Mouse (Mus musculus) neural tube, embryonic 14.5 days (tissue): ENCODE measurements around the gene Eya2. TPM values are rescaled to one million over a fixed set of nuclear protein-coding genes. Genes with fewer than 3 reads are reported as not detected.

Experiments used
- ATAC-seq: fragments of 200-750 bp; cut with Nextera tagmentation; 2 replicates; pipeline ENCODE4 v1.8.0; 2017; ENCODE audit warnings: low read depth, mild to moderate bottlenecking, moderate TSS enrichment, moderate library complexity
- H3K27ac ChIP-seq: fragments of 300-500 bp; sonication (generic); 2 replicates; pipeline ENCODE4 v1.5.1; 2014; ENCODE audit warnings: low read depth, mild to moderate bottlenecking, control low read depth, low read length, moderate library complexity, mixed read lengths
- H3K27me3 ChIP-seq: fragments of 300-500 bp; sonication (generic); 2 replicates; pipeline ENCODE4 v1.6.1; 2014; ENCODE audit warnings: low read length; ENCODE audit not compliant: control insufficient read depth, insufficient read depth
- H3K36me3 ChIP-seq: fragments of 300-500 bp; sonication (generic); 2 replicates; pipeline ENCODE4 v1.6.1; 2014; ENCODE audit warnings: low read length, mixed read lengths; ENCODE audit not compliant: control insufficient read depth, insufficient read depth
- H3K4me1 ChIP-seq: fragments of 300-500 bp; sonication (generic); 2 replicates; pipeline ENCODE4 v1.6.1; 2014; ENCODE audit warnings: low read length; ENCODE audit not compliant: control insufficient read depth, insufficient read depth
- H3K4me2 ChIP-seq: fragments of 300-500 bp; sonication (generic); 2 replicates; pipeline ENCODE4 v1.6.1; 2014; ENCODE audit warnings: mild to moderate bottlenecking, low read depth, low read length, control low read depth
- H3K4me3 ChIP-seq: fragments of 300-500 bp; sonication (generic); 2 replicates; pipeline ENCODE4 v1.5.1; 2014; ENCODE audit warnings: low read depth, low read length, control low read depth, mixed read lengths
- H3K9ac ChIP-seq: fragments of 300-500 bp; sonication (generic); replicated peaks from 2 replicates; pipeline ENCODE4 v1.6.1; 2014; ENCODE audit warnings: low read depth, mild to moderate bottlenecking, control low read depth, low read length, mixed read lengths
- H3K9me3 ChIP-seq: fragments of 300-500 bp; sonication (generic); 2 replicates; pipeline ENCODE4 v1.6.1; 2016; ENCODE audit warnings: low read length; ENCODE audit not compliant: control insufficient read depth
- WGBS: fragments of 180-500 bp; shearing (Covaris S2); extraction: QIAGEN DNeasy Blood & Tissue Kit; methylation state at CpG from one replicate; pipeline ENCODE4 v1.1.7; 2014; 5-methylcytosine and 5-hydroxymethylcytosine counted together
- polyA plus RNA-seq: library from polyadenylated mRNA; unstranded; fragments of >200 nt; fragmentation: Nextera tagmentation; extraction: Ambion mirVana; gene quantifications from 2 replicates; pipeline ENCODE4 v1.2.1, GENCODE M21; 2014

The Eya2 gene
- polyA plus RNA-seq, 1 experiment from 2014 or later: 4.7 TPM

DNA sequence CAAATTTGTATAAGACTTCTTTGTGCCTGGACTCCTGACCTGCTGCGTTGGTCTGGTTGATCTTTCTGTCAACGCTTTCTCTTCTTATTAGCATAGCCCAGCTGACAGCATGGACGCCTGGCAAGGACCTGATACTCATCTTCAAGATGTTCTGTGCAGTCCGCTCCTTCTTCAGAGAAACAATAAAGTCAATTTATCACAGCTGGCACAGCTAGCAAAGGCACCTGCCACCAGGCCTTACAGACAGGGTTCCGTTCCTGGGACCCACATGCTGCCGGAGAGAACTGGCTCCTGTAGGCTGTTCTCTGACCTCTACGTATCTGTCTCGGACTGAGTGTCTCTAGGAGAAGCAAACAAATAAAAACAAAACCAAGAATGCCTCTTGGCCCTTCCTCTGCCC is 11.8 kb upstream of the Eya2 start:
- no peaks in the 10 kb centered on the region for H3K36me3 ChIP-seq
- H3K4me1 ChIP-seq: no peaks in the 10 kb centered on the region
- H3K27ac ChIP-seq: no peak overlapping the region
- H3K4me3 ChIP-seq: no peak overlapping the region
- whole genome bisulfite sequencing: 67% methylated on average over 8 of the region's 8 CpGs
- H3K9ac ChIP-seq: no peak overlapping the region
- no peaks in the 10 kb centered on the region for H3K27me3 ChIP-seq
- ATAC-seq: no peak
- H3K9me3 ChIP-seq: no peaks in the 10 kb centered on the region
- H3K4me2 ChIP-seq: no peak overlapping the region

DNA sequence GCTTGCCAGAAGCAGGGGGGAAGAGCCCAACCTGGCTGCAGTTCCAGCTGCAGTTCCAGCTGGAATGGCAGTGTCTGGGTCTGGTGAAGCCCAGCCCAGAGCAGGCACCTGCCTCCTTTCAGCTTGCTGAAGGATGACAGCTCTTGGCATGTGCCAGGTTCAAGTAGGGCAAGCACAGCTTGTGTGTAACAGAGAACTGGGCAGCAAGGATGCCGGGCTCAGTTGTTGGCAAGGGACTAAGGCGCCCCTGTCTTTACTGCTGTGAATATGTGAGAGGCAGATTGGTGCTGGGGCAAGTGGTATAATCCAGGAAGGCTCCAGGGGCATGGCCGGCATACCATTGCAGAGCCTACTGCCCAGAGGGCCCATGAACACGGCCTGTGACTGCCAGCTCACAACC is 11.3 kb upstream of the Eya2 start:
- H3K9me3 ChIP-seq: no peaks in the 10 kb centered on the region
- H3K36me3 ChIP-seq: no peaks in the 10 kb centered on the region
- no peak overlapping the region for H3K9ac ChIP-seq
- no peak for ATAC-seq
- 71% methylated on average over 4 of the region's 4 CpGs for WGBS
- no peaks in the 10 kb centered on the region for H3K27me3 ChIP-seq
- no peak overlapping the region for H3K4me3 ChIP-seq
- H3K4me2 ChIP-seq: no peak overlapping the region
- H3K27ac ChIP-seq: no peak overlapping the region
- H3K4me1 ChIP-seq: no peaks in the 10 kb centered on the region

DNA sequence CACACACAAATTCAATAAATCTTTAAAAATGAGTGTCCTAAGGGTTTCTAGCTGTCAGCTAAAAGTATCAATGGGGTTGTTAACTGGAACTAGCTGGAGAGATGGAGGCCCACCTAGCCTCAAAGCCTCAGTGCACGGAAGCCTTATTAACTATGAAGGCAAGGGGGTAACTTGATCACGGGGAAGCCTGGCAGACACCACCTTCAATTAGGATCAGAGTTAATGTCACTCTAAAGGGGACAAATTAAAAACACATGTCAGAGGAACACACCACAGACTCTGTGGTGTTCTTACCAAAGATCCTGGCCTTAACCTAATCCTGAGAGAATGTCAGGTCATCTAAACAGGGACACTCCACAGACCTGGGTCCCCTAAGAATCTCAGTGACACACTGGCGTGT is 10.3 kb upstream of the Eya2 start:
- H3K9ac ChIP-seq: no peak overlapping the region
- ATAC-seq: no peak
- H3K36me3 ChIP-seq: no peaks in the 10 kb centered on the region
- H3K4me1 ChIP-seq: no peaks in the 10 kb centered on the region
- no peaks in the 10 kb centered on the region for H3K9me3 ChIP-seq
- no peak overlapping the region for H3K27ac ChIP-seq
- no peak overlapping the region for H3K4me2 ChIP-seq
- H3K27me3 ChIP-seq: no peaks in the 10 kb centered on the region
- WGBS: 87% methylated on average over 3 of the region's 3 CpGs
- no peak overlapping the region for H3K4me3 ChIP-seq

DNA sequence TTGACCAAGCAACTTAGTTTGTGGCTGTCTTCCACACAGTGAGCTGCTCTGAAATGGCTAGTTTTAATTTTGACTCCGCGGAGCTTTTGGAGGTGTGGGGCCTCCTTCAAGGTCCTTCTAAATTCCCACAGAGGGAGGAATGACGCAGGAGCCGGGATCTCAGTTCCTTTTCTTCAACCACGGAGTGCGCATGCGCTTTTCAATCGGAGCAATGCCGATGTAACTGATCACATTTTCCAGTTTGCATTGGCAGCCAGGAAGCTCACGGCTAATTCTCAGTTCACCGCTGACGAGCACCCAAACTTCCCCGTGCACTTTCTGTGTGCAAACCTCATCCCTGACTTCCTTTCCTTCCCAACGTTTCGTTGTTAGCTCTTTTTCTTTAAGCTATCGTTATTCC is 4.1 kb upstream of the Eya2 start:
- H3K9ac ChIP-seq: no peak overlapping the region

DNA sequence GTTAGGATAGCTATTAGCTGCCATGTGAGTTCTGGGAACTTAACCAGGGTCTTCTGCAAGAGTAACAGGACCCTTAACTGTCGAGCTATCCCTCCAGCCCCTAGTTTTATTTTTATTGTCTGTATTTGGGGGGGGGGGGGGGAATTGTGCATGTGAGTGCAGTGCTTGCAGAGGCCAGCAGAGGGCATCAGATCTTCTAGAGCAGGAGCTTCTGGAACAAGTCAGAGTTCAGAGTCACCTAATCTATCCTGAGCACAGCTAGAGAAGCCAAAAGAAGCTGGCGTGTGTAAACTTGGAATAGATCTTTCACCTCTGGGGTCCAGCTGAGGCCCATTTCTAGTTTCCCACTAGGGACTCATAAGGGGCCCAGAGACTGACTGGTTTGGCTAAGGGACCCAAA is 1.1 kb upstream of the Eya2 start:
- no peak overlapping the region for H3K27ac ChIP-seq
- H3K9ac ChIP-seq: no peak overlapping the region
- no peaks in the 10 kb centered on the region for H3K27me3 ChIP-seq
- H3K36me3 ChIP-seq: no peaks in the 10 kb centered on the region
- no peak overlapping the region for H3K4me2 ChIP-seq
- no peaks in the 10 kb centered on the region for H3K9me3 ChIP-seq
- H3K4me3 ChIP-seq: no peak overlapping the region
- H3K4me1 ChIP-seq: peaks cover 7% of the 10 kb centered on the region
- 72% methylated on average over 2 of the region's 2 CpGs for WGBS
- no peak for ATAC-seq

More for the DNA sequence above, 4.1 kb upstream of the Eya2 start:
- no peak overlapping the region for H3K4me2 ChIP-seq
- H3K36me3 ChIP-seq: no peaks in the 10 kb centered on the region
- no peak overlapping the region for H3K4me3 ChIP-seq
- H3K9me3 ChIP-seq: no peaks in the 10 kb centered on the region
- ATAC-seq: no peak
- H3K27ac ChIP-seq: no peak overlapping the region
- 90% methylated on average over 16 of the region's 16 CpGs for WGBS
- no peaks in the 10 kb centered on the region for H3K27me3 ChIP-seq
- peaks cover 5% of the 10 kb centered on the region for H3K4me1 ChIP-seq

DNA sequence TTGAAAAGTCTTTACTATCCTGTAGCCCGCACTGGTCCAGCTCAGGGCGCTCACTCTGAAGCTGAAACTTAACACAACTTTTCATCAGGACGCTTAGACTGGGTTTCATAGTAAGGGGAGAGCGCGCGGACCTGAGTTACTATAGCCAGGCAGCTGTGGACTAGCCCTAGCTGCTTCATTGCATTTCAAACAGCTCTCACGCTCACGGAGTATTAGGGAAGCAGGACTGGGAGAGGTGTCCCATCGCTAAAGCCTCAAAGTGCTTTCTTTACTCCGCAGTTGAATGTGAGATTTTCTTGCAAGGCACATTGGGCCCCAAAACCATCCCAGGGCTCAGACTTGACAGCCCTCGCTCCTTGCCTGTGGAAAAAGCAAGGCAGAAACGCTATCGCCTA is 841 bp downstream of the Eya2 start:
- Histone ChIP-seq H3K4me1 (peaks cover 7% of the 10 kb centered on the region), H3K4me3 (peak overlapping the region; percentile 60), H3K9me3 (no peaks in the 10 kb centered on the region), H3K36me3 (no peaks in the 10 kb centered on the region), H3K9ac (no peak overlapping the region), H3K27ac (peak overlapping the region; percentile 12; the same call in 1 of the 2 replicates), H3K27me3 (no peaks in the 10 kb centered on the region), H3K4me2 (peak overlapping the region; percentile 94)
- ATAC-seq: no peak
- WGBS: 1% methylated on average over 13 of the region's 13 CpGs

DNA sequence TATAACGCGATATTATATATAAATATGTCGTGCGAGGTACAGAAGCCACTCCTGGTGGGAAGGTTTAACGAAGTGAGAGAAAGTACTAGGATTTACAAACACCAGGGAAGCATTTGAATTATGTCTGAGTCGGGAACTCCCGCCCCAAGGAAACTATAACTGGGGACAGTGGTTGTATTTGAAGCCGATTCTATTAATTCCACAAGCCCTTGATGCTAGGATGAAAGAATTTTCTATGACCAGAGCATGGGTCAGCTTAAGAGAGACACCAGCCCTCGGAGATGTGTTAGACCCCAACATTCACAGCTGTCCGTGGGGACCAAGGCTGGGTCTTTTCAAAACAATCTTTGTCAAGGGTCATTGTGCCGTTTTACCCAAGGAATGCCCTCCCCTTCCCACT is 1.3 kb downstream of the Eya2 start:
- Histone ChIP-seq H3K27me3 (no peaks in the 10 kb centered on the region), H3K9ac (no peak overlapping the region), H3K27ac (no peak overlapping the region), H3K4me2 (peak overlapping the region; percentile 94), H3K4me1 (peaks cover 7% of the 10 kb centered on the region), H3K9me3 (no peaks in the 10 kb centered on the region), H3K4me3 (peak overlapping the region; percentile 60; the same call in 1 of the 2 replicates), H3K36me3 (no peaks in the 10 kb centered on the region)
- WGBS: 11% methylated on average over 11 of the region's 11 CpGs
- ATAC-seq: no peak

DNA sequence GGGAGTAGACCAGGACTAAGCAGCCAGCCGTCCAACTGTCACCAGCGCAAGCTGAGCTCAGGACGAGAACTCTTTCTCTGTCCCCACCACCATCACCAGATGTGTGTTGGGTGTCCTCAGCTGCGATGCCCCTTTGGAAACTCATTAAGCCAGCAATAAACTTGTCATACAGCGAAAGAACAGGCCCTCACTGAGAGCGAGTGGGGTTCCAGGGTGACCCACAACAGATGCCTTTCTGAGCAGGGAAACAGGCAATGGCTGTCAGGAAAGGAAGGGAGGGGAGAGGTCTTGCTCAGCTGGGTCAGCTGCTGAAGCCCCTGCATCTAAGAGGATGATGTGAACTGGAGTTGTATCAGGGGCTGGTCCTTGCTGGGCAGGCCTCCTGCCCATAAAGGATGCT is 2.7 kb downstream of the Eya2 start:
- peak; percentile 44; the same call in 1 of the 2 replicates for ATAC-seq
- H3K4me3 ChIP-seq: no peak overlapping the region
- H3K4me2 ChIP-seq: no peak overlapping the region; the same call in 1 of the 2 replicates
- WGBS: 15% methylated on average over 6 of the region's 6 CpGs
- H3K27me3 ChIP-seq: no peaks in the 10 kb centered on the region
- no peak overlapping the region for H3K27ac ChIP-seq
- no peaks in the 10 kb centered on the region for H3K9me3 ChIP-seq
- H3K36me3 ChIP-seq: no peaks in the 10 kb centered on the region
- no peak overlapping the region for H3K9ac ChIP-seq
- H3K4me1 ChIP-seq: peaks cover 7% of the 10 kb centered on the region

DNA sequence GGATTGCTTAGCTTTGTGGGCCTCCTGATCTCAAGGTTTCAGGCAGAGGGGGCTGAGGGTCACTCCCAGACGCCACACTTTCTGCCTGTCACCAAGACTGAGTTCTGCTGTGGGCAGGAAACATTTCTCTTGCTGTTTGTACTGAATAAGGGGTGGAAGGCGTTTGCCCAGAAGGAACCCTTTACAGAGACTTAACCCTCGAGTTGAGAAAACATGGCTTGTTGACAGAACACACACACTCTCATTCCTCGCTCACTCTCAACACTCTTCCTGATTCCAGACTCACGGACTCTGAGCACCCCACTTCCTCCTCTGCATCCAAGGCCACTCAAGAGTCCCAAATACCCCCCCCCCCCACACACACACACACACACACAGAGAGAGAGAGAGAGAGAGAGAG is 3.3 kb downstream of the Eya2 start:
- ATAC-seq: no peak

DNA sequence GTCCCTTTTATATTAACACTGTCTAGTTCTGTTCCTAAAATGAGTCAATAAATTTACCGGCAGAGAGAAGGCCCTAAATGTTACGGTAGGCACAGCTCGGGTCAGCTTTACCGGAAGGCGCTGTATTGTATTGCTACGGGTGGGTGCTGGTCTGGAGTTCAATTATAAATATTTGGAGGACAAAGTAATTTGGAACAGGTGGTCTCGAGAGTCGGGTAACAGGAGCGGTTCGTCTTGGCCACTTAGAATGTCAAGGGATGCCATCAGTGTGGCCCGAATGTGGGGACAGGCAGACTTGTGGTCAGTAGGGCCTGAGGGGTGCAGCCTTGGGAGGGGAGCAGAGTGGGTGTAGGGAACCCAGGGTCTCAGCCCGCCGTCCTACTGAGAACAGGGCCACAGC is 4.7 kb downstream of the Eya2 start:
- WGBS: 64% methylated on average over 13 of the region's 13 CpGs
- H3K27ac ChIP-seq: no peak overlapping the region
- H3K4me1 ChIP-seq: peaks cover 11% of the 10 kb centered on the region
- H3K9me3 ChIP-seq: no peaks in the 10 kb centered on the region
- no peak overlapping the region for H3K4me2 ChIP-seq
- no peak overlapping the region for H3K4me3 ChIP-seq
- H3K27me3 ChIP-seq: no peaks in the 10 kb centered on the region
- no peaks in the 10 kb centered on the region for H3K36me3 ChIP-seq
- ATAC-seq: no peak
- no peak overlapping the region for H3K9ac ChIP-seq

More for the DNA sequence above, 3.3 kb downstream of the Eya2 start:
- no peaks in the 10 kb centered on the region for H3K27me3 ChIP-seq
- H3K27ac ChIP-seq: no peak overlapping the region
- no peaks in the 10 kb centered on the region for H3K9me3 ChIP-seq
- no peak overlapping the region for H3K4me3 ChIP-seq
- H3K36me3 ChIP-seq: no peaks in the 10 kb centered on the region
- H3K4me2 ChIP-seq: no peak overlapping the region
- WGBS: 53% methylated on average over 5 of the region's 5 CpGs
- peaks cover 7% of the 10 kb centered on the region for H3K4me1 ChIP-seq
- H3K9ac ChIP-seq: no peak overlapping the region
